Mouse (Mus musculus): ENCODE results near the gene Zfp811. TPM values are rescaled to one million over a fixed set of nuclear protein-coding genes. Genes with fewer than 3 reads are reported as not detected.

Gene Zfp811
- polyA plus RNA-seq, 1 experiment from 2014 or later = 3.2 TPM

GRCm38 (mm10) chr17:32750611-32751010 lies 59.1 kb downstream of the Zfp811 start:
- 47% methylated on average over 5 of the region's 5 CpGs for WGBS

More at GRCm38 (mm10) chr17:32750611-32751010, 59.1 kb downstream of the Zfp811 start:
- no peak overlapping the region for H3K4me3 ChIP-seq
- no peak overlapping the region for H3K9ac ChIP-seq
- H3K4me1 ChIP-seq = no peaks in the 10 kb centered on the region
- H3K4me2 ChIP-seq = no peak overlapping the region
- ATAC-seq (ENCODE audit: insufficient number of reproducible peaks, low FRiP score, low TSS enrichment, low read depth) = no peak
- H3K36me3 ChIP-seq = no peaks in the 10 kb centered on the region
- no peaks in the 10 kb centered on the region for H3K9me3 ChIP-seq
- H3K27me3 ChIP-seq = no peaks in the 10 kb centered on the region
- no peak overlapping the region for H3K27ac ChIP-seq

Other genes starting within 250 kb of the Zfp811 start
- gene Cyp4f37, start 188.6 kb downstream of the Zfp811 start, polyA plus RNA-seq (2015; fragmentation: Nextera tagmentation; extraction: Ambion mirVana) = not detected in 2 replicates
- gene Cyp4f40, start 151.0 kb downstream of the Zfp811 start, polyA plus RNA-seq (2015; fragmentation: Nextera tagmentation; extraction: Ambion mirVana) = not detected in 2 replicates
- gene Cyp4f15, start 124.3 kb downstream of the Zfp811 start, polyA plus RNA-seq (2015; fragmentation: Nextera tagmentation; extraction: Ambion mirVana) = 0.12 TPM in 1 of 2 replicates, not detected in the other
- gene Zfp871, start 21.6 kb downstream of the Zfp811 start, polyA plus RNA-seq (2015; fragmentation: Nextera tagmentation; extraction: Ambion mirVana) = 28.6 and 32.8 TPM in 2 replicates
- 14.0 and 15.0 TPM in 2 replicates for gene Zfp799, start 20.3 kb upstream of the Zfp811 start, polyA plus RNA-seq (2015; fragmentation: Nextera tagmentation; extraction: Ambion mirVana)
- 7.5 and 8.5 TPM in 2 replicates for gene Zfp870, start 81.7 kb upstream of the Zfp811 start, polyA plus RNA-seq (2015; fragmentation: Nextera tagmentation; extraction: Ambion mirVana)
- not detected in 2 replicates for gene Cyp4f14, start 107.4 kb upstream of the Zfp811 start, polyA plus RNA-seq (2015; fragmentation: Nextera tagmentation; extraction: Ambion mirVana)
- 14.2 and 14.8 TPM in 2 replicates for gene Cyp4f13, start 137.5 kb upstream of the Zfp811 start, polyA plus RNA-seq (2015; fragmentation: Nextera tagmentation; extraction: Ambion mirVana)
- 10.5 and 11.6 TPM in 2 replicates for gene Zfp472, start 155.9 kb upstream of the Zfp811 start, polyA plus RNA-seq (2015; fragmentation: Nextera tagmentation; extraction: Ambion mirVana)
- gene Zfp952, start 183.2 kb upstream of the Zfp811 start, polyA plus RNA-seq (2015; fragmentation: Nextera tagmentation; extraction: Ambion mirVana) = 12.2 and 12.4 TPM in 2 replicates
- gene Zfp763, start 223.5 kb upstream of the Zfp811 start, polyA plus RNA-seq (2015; fragmentation: Nextera tagmentation; extraction: Ambion mirVana) = 13.1 and 13.8 TPM in 2 replicates

Data from limb, embryonic 15.5 days (tissue).